Mouse (Mus musculus): ENCODE measurements around the gene Chrna9.

DNA sequence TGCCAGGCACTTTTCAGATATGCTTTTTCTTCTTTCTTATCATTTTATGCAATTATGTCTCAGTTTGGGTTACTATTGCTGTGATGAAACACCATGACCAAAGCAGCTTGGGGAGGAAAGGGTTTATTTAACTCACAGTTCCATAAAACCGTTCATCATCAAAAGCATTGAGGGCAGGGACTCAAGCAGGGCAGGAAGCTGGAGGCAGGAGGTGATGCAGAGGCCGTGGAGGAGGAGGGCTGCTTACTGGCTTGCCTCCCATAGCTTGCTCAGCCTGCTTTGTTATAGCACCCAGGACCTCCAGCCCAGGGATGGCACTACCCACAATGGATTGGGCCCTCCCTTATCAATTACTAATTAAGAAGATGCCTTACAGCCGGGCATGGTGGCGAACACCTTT is 6.4 kb downstream of the Chrna9 start:
- TF ChIP-seq CTCF (IDR thresholded peaks at IDR 0.05; ENCODE audit: low read depth) (no peak), EP300 (IDR thresholded peaks at IDR 0.05; ENCODE audit: low read depth) (no peak)
